Mouse (Mus musculus) lung, postnatal 10 days (tissue): ENCODE results near the gene Olfr20.
"Not testable (repeated sequence)": the region's sequence is repeated elsewhere in the genome, so short reads cannot be mapped to it uniquely, and the experiment has no call there.

ENCODE experiments used
- DNase-seq: peaks from one replicate; pipeline ENCODE4 v3.0.0; 2021

Olfr20 gene

GRCm38 (mm10) chr11:73350483-73350882 is at the start of gene Olfr20:
TSS of gene Olfr20 (plus strand) at chr11:73350783.
- DNase-seq: no peak

- DNase-seq: no peak
Measured at GRCm38 (mm10) chr11:73303123-73303522, 47.5 kb upstream of the Olfr20 start.

GRCm38 (mm10) chr11:73315961-73316360 is 34.6 kb upstream of the Olfr20 start:
- DNase-seq: no peak

GRCm38 (mm10) chr11:73318581-73318980 is 32.0 kb upstream of the Olfr20 start:
- not testable (repeated sequence) for DNase-seq

GRCm38 (mm10) chr11:73321064-73321463 is 29.5 kb upstream of the Olfr20 start:
- not testable (repeated sequence) for DNase-seq

- no peak for DNase-seq
Measured at GRCm38 (mm10) chr11:73323906-73324830, 26.4 kb upstream of the Olfr20 start.

- peak; percentile 8 for DNase-seq
Measured at GRCm38 (mm10) chr11:73326485-73326886, 24.1 kb upstream of the Olfr20 start.

GRCm38 (mm10) chr11:73327361-73327760 is 23.2 kb upstream of the Olfr20 start:
- DNase-seq: no peak

GRCm38 (mm10) chr11:73329442-73329841 is 21.1 kb upstream of the Olfr20 start, which contains the start of the genes Aspa, Gm49340 and Spata22:
TSS of gene Aspa (minus strand) at chr11:73329596.
TSS of gene Gm49340 (plus strand) at chr11:73329741.
TSS of gene Spata22 (plus strand) at chr11:73329741.
- DNase-seq: no peak

- no peak for DNase-seq
Measured at GRCm38 (mm10) chr11:73333357-73333756, 17.2 kb upstream of the Olfr20 start.

- no peak for DNase-seq
Measured at GRCm38 (mm10) chr11:73336919-73337318, 13.7 kb upstream of the Olfr20 start.

- no peak for DNase-seq
Measured at GRCm38 (mm10) chr11:73370946-73371345, 20.4 kb downstream of the Olfr20 start, which contains the start of gene Olfr376. TSS of gene Olfr376 (plus strand) at chr11:73371246.

GRCm38 (mm10) chr11:73395374-73395773 is 44.8 kb downstream of the Olfr20 start:
- DNase-seq: no peak

GRCm38 (mm10) chr11:73399514-73399913 is 48.9 kb downstream of the Olfr20 start, which contains the start of gene Olfr1:
TSS of gene Olfr1 (minus strand) at chr11:73399614.
- no peak for DNase-seq
